Mouse (Mus musculus): Measurements from ENCODE around the gene Unc13c.

The Unc13c gene

DNA sequence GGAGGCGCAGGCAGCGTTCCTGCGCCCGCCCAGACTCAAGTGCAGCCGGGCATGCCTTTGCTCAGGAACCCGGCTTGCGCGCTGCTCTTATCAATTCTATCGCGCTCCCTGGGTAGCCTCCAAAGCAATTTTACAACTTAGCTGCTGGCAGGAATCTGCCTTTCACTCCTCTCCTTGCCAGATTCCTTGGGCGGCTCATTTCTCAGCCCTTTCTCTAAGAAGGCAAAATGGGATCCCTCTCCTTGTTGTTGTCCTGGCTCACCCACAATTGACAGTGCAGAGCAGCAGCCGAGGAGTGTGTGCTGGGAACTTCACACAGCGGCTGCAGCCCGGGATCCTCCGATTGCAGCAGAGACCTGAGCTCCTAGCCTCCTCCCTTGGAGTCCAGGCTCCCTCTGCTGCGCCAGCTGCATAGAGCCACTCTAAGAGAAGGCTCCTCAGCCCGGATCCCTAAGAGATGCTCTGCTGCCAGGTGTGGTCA lies at the start of gene Unc13c:
Gene Unc13c, minus strand, starts transcription at position 326 of the 481 bp plus-strand sequence.
- no peak for DNase-seq (ENCODE audit: low spot score in 2 of 2)

DNA sequence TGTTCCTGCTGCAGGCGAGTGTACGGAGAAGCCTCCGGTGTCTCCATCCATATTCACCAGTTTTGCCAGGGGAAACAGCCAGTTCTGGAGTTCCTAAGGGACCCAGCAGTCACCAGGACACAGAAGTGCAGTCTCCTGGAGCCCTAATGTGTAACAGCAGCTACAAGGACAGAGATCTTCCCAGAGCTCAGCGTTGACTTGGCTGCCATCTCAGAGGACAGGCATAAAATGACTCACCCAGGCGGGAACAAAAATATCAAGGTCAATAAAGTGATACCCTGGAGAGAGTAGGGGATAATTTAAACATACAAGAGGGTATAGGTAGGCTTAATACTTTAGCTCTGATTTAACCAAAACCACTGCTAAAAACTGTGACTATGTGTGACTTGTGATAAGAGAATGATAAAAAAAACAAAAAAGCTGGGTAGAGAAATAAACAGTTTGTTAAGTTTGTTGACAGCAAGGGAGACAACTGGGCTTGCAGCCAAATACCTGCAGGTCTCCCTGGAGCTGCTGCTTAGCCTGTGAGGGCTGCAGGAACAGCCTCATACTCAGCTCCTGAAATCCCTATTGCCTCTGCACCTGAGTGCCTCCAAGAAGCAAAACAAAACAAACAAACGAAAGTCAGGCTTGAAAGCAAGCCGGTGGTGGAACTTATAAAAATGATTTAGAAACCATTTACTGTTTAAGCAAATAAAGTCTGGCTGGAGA lies 39.4 kb upstream of the Unc13c start:
- no peak for DNase-seq (ENCODE audit: low spot score in 2 of 2)

DNA sequence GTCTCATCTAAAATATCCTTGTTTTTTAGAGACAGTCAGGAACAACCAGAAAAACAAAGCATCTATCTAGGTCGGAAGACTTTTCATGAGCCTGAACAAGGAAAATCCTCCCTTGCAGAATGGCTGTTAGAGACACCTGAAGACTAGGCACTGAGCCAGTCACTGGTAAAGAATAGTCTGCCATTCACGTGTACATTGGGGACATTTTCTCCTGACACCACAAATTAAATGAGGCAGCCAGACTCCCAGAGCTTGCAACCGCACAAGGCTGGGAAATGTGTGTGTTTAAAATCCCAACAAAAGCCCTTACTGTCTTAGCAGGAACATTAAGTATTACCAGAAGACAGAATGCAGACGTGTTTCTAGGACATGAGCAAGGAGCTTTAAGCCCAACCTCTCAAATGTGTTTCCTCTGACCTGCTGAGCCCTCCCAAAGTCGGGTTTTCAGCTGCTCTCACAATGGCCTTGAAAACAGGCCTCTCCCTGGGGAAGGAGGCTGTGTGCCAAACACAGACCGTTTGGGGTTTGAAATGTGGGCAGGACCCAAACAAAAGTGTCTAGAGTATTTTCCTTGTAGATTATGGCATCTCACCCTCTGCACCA lies 33.7 kb upstream of the Unc13c start:
- DNase-seq (ENCODE audit: low spot score in 2 of 2): no peak

- DNase-seq (ENCODE audit: low spot score in 2 of 2): no peak
Measured at GRCm38 (mm10) chr9:73988096-73988495, 19.3 kb upstream of the Unc13c start.

- DNase-seq (ENCODE audit: low spot score in 2 of 2): no peak
Measured at GRCm38 (mm10) chr9:73987236-73987635, 18.5 kb upstream of the Unc13c start.

- DNase-seq (ENCODE audit: low spot score in 2 of 2): no peak
Measured at GRCm38 (mm10) chr9:73982597-73983344, 14.0 kb upstream of the Unc13c start.

DNA sequence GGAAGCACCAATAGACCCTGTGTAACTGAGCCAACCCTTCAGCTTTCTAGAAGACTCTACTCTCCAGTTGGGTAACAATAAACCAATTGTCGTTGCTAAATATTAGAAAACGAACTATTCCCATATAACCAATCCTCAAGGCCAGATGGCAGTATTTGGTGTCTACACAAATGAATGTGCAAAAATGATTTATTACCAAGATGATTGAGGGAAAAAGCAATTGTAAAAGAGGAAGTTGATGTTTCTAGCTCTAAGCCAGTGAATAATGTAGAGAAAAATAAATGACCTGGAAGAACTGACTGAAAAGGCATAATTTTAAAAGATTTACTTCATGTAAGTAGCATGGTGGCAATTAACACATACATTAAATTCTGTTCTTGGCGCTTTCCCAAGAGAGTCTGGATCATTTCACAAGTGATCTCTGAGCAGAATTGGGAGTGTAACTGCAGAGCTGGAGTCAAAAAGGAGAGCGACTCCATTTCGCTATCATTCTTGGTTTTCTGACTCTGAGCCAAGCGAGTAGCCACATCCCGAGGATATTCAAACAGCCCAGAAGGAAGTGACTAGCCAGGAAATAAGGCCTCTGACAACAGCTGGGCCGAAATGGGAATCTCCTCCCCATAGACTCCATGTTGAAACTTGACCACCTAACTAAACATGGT lies 3.7 kb upstream of the Unc13c start:
- DNase-seq (ENCODE audit: low spot score in 2 of 2): no peak

DNA sequence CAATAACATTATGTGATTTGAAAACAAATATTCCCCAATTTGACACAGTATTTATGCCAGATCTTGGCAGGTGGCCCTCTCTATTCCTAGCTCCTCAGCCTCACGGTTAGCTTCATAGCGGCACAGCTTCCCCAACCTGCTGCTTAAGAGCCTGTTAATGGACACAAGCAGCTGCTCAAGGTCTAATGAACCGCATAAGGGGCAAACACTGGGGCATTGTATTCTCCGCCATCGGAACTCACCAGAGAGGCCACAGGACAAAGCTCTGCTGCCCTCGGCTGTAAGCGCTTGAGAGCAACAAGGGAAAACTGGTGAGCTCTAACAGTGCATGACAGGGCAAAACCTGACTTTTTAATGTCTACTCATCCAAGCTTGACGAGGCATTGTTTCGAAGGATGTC lies 2.0 kb upstream of the Unc13c start:
- DNase-seq (ENCODE audit: low spot score in 2 of 2): no peak

DNA sequence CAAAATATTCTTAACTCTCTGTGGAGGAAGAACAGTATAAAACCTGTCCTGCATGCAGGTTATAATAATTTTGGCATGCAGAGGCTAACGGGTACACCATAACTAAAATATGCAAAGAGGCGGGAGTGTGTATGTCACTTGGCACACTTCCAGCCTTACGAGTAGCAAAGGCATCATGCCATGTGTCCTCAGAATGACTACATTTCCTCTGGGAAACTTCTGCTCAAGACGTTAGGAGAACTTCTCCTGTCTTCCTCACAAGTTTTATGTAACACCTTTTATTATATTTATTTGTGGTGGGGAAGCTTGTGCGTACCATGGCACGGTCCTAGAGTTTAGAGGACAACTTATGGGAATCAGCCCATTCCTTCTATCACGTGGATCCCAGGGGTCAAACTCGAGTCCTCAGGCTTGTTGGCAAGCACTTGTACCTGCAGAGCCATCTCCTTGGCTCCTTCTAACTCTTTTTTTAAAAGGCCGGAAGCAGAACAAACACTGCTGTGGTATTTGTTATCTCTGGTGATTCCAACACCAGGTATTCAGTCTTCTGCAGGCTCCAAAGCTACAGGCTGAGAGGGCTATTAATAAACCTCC lies 3.3 kb downstream of the Unc13c start:
- no peak for DNase-seq (ENCODE audit: low spot score in 2 of 2)

GRCm38 (mm10) chr9:73962471-73962870 lies 6.3 kb downstream of the Unc13c start:
- DNase-seq (ENCODE audit: low spot score in 2 of 2): no peak

GRCm38 (mm10) chr9:73952331-73952730 lies 16.4 kb downstream of the Unc13c start:
- DNase-seq (ENCODE audit: low spot score in 2 of 2): no peak

DNA sequence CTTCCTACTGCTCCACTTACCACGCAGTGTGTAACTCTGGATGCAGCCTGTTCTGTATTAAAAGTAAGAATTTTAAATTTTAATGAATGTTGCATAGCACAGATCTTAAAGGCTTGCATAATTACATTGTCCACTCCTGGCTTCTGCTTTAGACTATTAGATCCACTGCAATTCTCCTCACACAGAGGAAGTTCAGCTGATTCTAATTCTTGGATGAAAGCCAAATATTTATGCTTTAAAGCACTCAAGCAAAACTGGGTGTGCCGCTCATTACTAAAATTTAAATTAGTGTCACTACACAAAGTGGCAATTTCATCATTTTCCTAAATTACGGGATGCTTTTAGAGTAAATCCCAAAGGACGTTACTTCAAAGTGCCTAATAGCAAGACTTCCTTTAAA lies 17.2 kb downstream of the Unc13c start:
- no peak for DNase-seq (ENCODE audit: low spot score in 2 of 2)

GRCm38 (mm10) chr9:73934844-73935243 lies 33.9 kb downstream of the Unc13c start:
- DNase-seq (ENCODE audit: low spot score in 2 of 2): no peak

DNA sequence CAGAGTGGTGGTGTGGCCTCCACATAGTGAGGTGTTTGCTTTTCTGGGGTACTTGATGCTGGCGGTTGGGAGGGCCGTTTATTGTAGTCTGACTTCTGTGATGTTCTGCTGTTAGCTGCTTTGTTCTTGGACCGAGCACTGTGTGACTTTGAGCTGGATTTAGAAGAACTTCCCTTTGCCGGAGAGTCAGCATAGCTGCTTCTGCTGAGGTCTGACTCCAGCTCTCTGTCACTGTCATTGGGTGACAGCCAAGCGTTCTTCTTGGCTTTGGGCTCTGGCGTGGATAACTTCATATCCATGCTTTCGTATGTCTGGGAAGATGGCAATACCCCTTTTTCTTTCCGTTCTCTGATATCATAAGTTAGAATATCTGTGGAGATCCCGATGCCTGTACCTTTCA lies 36.8 kb downstream of the Unc13c start:
- DNase-seq (ENCODE audit: low spot score in 2 of 2): no peak

DNA sequence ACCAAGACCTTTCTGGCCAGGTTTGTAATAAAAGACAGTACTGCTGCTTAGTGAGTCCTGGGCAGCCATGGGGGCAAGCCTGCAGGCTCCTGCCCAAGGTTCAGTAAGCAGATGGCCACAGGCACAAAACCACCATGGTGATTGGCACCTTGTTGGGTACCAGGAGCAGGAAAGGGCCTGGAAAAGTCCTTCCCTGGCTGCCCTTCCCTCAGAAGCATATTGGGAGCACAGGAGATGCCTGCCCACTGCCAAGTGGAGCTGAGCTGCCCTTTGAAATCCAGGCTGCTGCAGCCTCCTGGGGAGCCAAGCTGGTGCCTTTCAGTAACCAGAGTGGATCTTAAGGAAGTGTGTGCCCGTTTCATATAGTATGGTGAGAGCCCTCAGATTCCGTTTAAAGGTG lies 41.5 kb downstream of the Unc13c start:
- no peak for DNase-seq (ENCODE audit: low spot score in 2 of 2)

- no peak for DNase-seq (ENCODE audit: low spot score in 2 of 2)
Measured at GRCm38 (mm10) chr9:73922449-73923115, 46.2 kb downstream of the Unc13c start.

DNA sequence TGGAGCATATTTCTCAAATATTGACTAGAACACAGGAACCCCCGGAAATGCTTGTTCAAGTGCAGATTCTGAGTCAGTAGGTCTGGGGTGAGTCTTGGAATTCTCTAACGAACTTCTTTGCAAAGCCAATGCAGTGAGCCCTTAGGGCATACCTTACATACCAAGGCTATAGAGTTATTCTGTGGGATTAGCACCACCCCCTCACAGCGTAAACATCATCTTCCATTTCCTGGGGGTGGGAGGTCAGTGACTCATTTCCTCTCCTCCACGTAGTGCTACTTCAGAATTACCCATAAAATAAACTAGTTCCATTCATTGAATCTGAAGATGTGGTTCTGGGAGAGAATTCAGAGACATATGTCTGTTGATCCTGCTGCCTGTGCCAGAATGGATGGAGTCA lies 62.8 kb downstream of the Unc13c start:
- no peak for DNase-seq (ENCODE audit: low spot score in 2 of 2)

GRCm38 (mm10) chr9:73898516-73898915 lies 70.2 kb downstream of the Unc13c start:
- DNase-seq (ENCODE audit: low spot score in 2 of 2): no peak

DNA sequence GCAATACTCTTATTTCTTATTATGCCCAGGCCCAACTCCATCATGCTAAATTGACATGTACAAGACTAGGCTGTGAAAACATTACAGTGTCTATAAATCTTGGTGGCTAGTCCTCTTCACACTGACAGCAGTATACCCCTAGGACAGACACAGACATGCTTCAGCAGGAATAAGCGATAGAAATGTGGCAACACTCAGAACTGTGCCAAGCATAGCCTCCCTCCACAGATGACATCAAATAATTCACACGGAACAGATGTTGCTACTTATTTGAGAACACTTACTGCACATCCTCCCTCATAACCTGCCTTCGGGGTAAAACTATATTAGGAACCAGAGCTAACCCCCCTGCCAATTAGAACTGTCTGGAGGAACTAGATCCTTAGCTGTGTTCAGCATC lies 72.6 kb downstream of the Unc13c start:
- DNase-seq (ENCODE audit: low spot score in 2 of 2): no peak

DNA sequence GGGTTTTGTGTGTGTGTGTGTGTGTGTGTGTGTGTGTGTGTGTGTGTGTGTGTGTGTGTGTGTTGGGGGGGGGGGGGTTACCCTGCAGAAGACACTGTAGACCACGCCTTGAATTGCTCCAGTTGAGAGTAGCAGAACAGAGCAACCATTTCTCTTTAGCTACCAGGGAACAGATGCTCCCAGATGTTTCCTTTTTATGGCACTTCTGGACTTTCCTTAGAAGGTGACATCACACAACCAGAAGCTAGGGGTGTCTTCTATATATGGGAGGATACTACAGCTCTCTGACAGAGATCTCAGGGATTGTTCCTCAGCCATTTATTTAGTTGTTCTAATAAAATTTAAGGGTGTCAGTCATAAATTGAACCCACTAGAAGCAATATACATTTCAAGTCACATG lies 85.2 kb downstream of the Unc13c start:
- DNase-seq (ENCODE audit: low spot score in 2 of 2): no peak

- no peak for DNase-seq (ENCODE audit: low spot score in 2 of 2)
Measured at GRCm38 (mm10) chr9:73883143-73883542, 85.6 kb downstream of the Unc13c start.
